Mouse (Mus musculus) MEL (cell line): ENCODE data around the gene Cobll1. TPM values are rescaled to one million over a fixed set of nuclear protein-coding genes. Genes with fewer than 3 reads are reported as not detected.

Experiments
- DNase-seq: peaks from one replicate; pipeline ENCODE4 v3.0.0; 2011; ENCODE audit warnings: low read depth, low spot score
- H3K27ac ChIP-seq: 2 replicates; pipeline ENCODE4 v1.5.1; 2012; ENCODE audit warnings: low read depth, mild to moderate bottlenecking, control low read depth, low read length, moderate library complexity; ENCODE audit not compliant: control insufficient read depth
- H3K27me3 ChIP-seq, 2 experiments: fragments of 150-350 bp in 1 of 2; sonication (generic) in 1 of 2; 2 replicates each; pipeline ENCODE4 v1.6.1; 2012; ENCODE audit warnings: low read length in 2 of 2, mild to moderate bottlenecking in 2 of 2, improper control_type of control experiment in 1 of 2, moderate library complexity in 1 of 2; ENCODE audit not compliant: insufficient read depth in 2 of 2, control insufficient read depth in 1 of 2
- H3K36me3 ChIP-seq, 2 experiments: 2 replicates each; pipeline ENCODE4 v1.6.1; 2012 to 2014; ENCODE audit warnings: low read length in 2 of 2, improper control_type of control experiment in 1 of 2, inconsistent platforms in 1 of 2, mild to moderate bottlenecking in 1 of 2; ENCODE audit not compliant: insufficient read depth in 2 of 2, control insufficient read depth in 1 of 2
- H3K4me1 ChIP-seq, 2 experiments: fragments of 150-350 bp in 1 of 2; sonication (generic) in 1 of 2; 2 replicates each; pipeline ENCODE4 v1.6.1; 2012; ENCODE audit warnings: low read length in 2 of 2, improper control_type of control experiment in 1 of 2, mild to moderate bottlenecking in 1 of 2; ENCODE audit not compliant: insufficient read depth in 2 of 2, control insufficient read depth in 1 of 2
- H3K4me3 ChIP-seq, 2 experiments: fragments of 150-350 bp in 1 of 2; sonication (generic) in 1 of 2; 2 replicates each; pipeline ENCODE4 v1.5.1; 2012; ENCODE audit warnings: low read depth in 2 of 2, low read length in 2 of 2, mild to moderate bottlenecking in 2 of 2, moderate library complexity in 2 of 2, control low read depth in 1 of 2, improper control_type of control experiment in 1 of 2; ENCODE audit not compliant: control insufficient read depth in 1 of 2, insufficient read depth in 1 of 2
- H3K79me2 ChIP-seq: 2 replicates; pipeline ENCODE4 v1.6.1; 2012; ENCODE audit warnings: mild to moderate bottlenecking, low read length, moderate library complexity; ENCODE audit not compliant: control insufficient read depth, poor library complexity, insufficient read depth
- H3K9ac ChIP-seq: 2 replicates; pipeline ENCODE4 v1.6.1; 2012; ENCODE audit warnings: low read depth, mild to moderate bottlenecking, control low read depth, low read length, moderate library complexity; ENCODE audit not compliant: control insufficient read depth, poor library complexity, severe bottlenecking
- H3K9me3 ChIP-seq: fragments of 150-350 bp; sonication (generic); replicated peaks from 2 replicates; pipeline ENCODE4 v1.6.1; 2012; ENCODE audit warnings: mild to moderate bottlenecking, low read length, improper control_type of control experiment, moderate library complexity; ENCODE audit not compliant: insufficient read depth
- BHLHE40 ChIP-seq: IDR thresholded peaks from 2 replicates; pipeline ENCODE4 v1.6.1; 2012; ENCODE audit warnings: low read depth, mild to moderate bottlenecking, inconsistent platforms, low read length, improper control_type of control experiment, borderline replicate concordance
- E2F4 ChIP-seq: IDR thresholded peaks from 2 replicates; pipeline ENCODE4 v1.6.1; 2011; ENCODE audit warnings: low read depth, low read length, improper control_type of control experiment, borderline replicate concordance
- ELF1 ChIP-seq: IDR thresholded peaks from 2 replicates; pipeline ENCODE4 v1.6.1; 2014; ENCODE audit warnings: low read depth, mild to moderate bottlenecking, inconsistent platforms, low read length, improper control_type of control experiment, moderate library complexity
- EP300 ChIP-seq, 2 experiments: IDR thresholded peaks; 2 replicates each; pipeline ENCODE4 v1.6.1; 2011; ENCODE audit warnings: improper control_type of control experiment in 2 of 2, low read length in 2 of 2, low read depth in 1 of 2, mild to moderate bottlenecking in 1 of 2
- ETS1 ChIP-seq: IDR thresholded peaks from 2 replicates; pipeline ENCODE4 v1.6.1; 2012; ENCODE audit warnings: low read depth, mild to moderate bottlenecking, inconsistent platforms, low read length, improper control_type of control experiment, moderate library complexity
- GABPA ChIP-seq: IDR thresholded peaks from 2 replicates; pipeline ENCODE4 v1.6.1; 2012; ENCODE audit warnings: low read depth, mild to moderate bottlenecking, inconsistent platforms, low read length, improper control_type of control experiment, moderate library complexity
- HCFC1 ChIP-seq: IDR thresholded peaks from 2 replicates; pipeline ENCODE4 v1.6.1; 2012; ENCODE audit warnings: low read depth, mild to moderate bottlenecking, inconsistent platforms, low read length, improper control_type of control experiment, moderate library complexity
- JUND ChIP-seq: IDR thresholded peaks from 2 replicates; pipeline ENCODE4 v1.6.1; 2011; ENCODE audit warnings: low read depth, mild to moderate bottlenecking, improper control_type of control experiment, low read length
- MAZ ChIP-seq: IDR thresholded peaks from 2 replicates; pipeline ENCODE4 v1.6.1; 2012; ENCODE audit warnings: low read depth, mild to moderate bottlenecking, inconsistent platforms, low read length, improper control_type of control experiment
- MEF2A ChIP-seq: IDR thresholded peaks from 2 replicates; pipeline ENCODE4 v1.6.1; 2014; ENCODE audit warnings: low read depth, mild to moderate bottlenecking, inconsistent platforms, low read length, improper control_type of control experiment; ENCODE audit not compliant: poor library complexity, insufficient replicate concordance, severe bottlenecking; ENCODE audit errors: extremely low read depth
- MXI1 ChIP-seq: IDR thresholded peaks from 2 replicates; pipeline ENCODE4 v1.6.1; 2011; ENCODE audit warnings: mild to moderate bottlenecking, low read depth, low read length, improper control_type of control experiment
- MYB ChIP-seq: IDR thresholded peaks from 2 replicates; pipeline ENCODE4 v1.6.1; 2011; ENCODE audit warnings: mild to moderate bottlenecking, low read depth, low read length, improper control_type of control experiment
- MYC ChIP-seq: IDR thresholded peaks from 2 replicates; pipeline ENCODE4 v1.6.1; 2011; ENCODE audit warnings: low read depth, mild to moderate bottlenecking, low read length, improper control_type of control experiment, moderate library complexity
- NRF1 ChIP-seq: IDR thresholded peaks from 2 replicates; pipeline ENCODE4 v1.6.1; 2014; ENCODE audit warnings: low read depth, mild to moderate bottlenecking, inconsistent platforms, low read length, improper control_type of control experiment, moderate library complexity; ENCODE audit not compliant: poor library complexity, insufficient read depth, severe bottlenecking
- POLR2AphosphoS2 ChIP-seq: IDR thresholded peaks from 2 replicates; pipeline ENCODE4 v1.6.1; 2011; ENCODE audit warnings: low read length, improper control_type of control experiment
- POLR2AphosphoS5 ChIP-seq: IDR thresholded peaks from 2 replicates; pipeline ENCODE4 v1.6.1; 2012; ENCODE audit warnings: low read depth, borderline replicate concordance, mild to moderate bottlenecking, inconsistent platforms, low read length, moderate library complexity, mixed read lengths
- RAD21 ChIP-seq: IDR thresholded peaks from 2 replicates; pipeline ENCODE4 v1.6.1; 2011; ENCODE audit warnings: mild to moderate bottlenecking, low read depth, low read length, improper control_type of control experiment
- TAL1 ChIP-seq: IDR thresholded peaks from 2 replicates; pipeline ENCODE4 v1.6.1; 2012; ENCODE audit warnings: mild to moderate bottlenecking, inconsistent platforms, low read length, moderate library complexity, mixed read lengths
- UBTF ChIP-seq: IDR thresholded peaks from 2 replicates; pipeline ENCODE4 v1.6.1; 2012; ENCODE audit warnings: low read depth, mild to moderate bottlenecking, inconsistent platforms, low read length, improper control_type of control experiment, moderate library complexity, borderline replicate concordance; ENCODE audit not compliant: insufficient read depth
- USF2 ChIP-seq, 2 experiments: IDR thresholded peaks; 2 replicates each; pipeline ENCODE4 v1.6.1; 2011 to 2012; ENCODE audit warnings: improper control_type of control experiment in 2 of 2, low read length in 2 of 2, borderline replicate concordance in 1 of 2, inconsistent platforms in 1 of 2, low read depth in 1 of 2, mild to moderate bottlenecking in 1 of 2; ENCODE audit not compliant: insufficient read depth in 1 of 2
- ZKSCAN1 ChIP-seq: IDR thresholded peaks from 2 replicates; pipeline ENCODE4 v1.6.1; 2012; ENCODE audit warnings: low read depth, mild to moderate bottlenecking, inconsistent platforms, low read length, improper control_type of control experiment, moderate library complexity
- ZMIZ1 ChIP-seq: IDR thresholded peaks from 2 replicates; pipeline ENCODE4 v1.6.1; 2012; ENCODE audit warnings: low read depth, mild to moderate bottlenecking, inconsistent platforms, low read length, improper control_type of control experiment, moderate library complexity
- ZNF384 ChIP-seq: IDR thresholded peaks from 2 replicates; pipeline ENCODE4 v1.6.1; 2012; ENCODE audit warnings: low read depth, mild to moderate bottlenecking, inconsistent platforms, low read length, improper control_type of control experiment
- polyA plus RNA-seq, 2 experiments: library from polyadenylated mRNA; stranded (reverse) in 1 of 2; unstranded in 1 of 2; fragments of >175 nt in 1 of 2; fragments of >200 nt in 1 of 2; gene quantifications; 2 replicates each; pipeline versions ENCODE4 v1.2.1 to v1.2.4; 2012; ENCODE audit warnings: low replicate concordance in 2 of 2, low read depth in 1 of 2; ENCODE audit not compliant: insufficient read length in 2 of 2, insufficient read depth in 1 of 2, missing spikeins in 1 of 2
- total RNA-seq: library from RNA; depleted of rRNA; stranded (reverse); fragments of 300-350 nt; gene quantifications from 2 replicates; pipeline ENCODE4 v1.2.3, GENCODE M21; 2012

Gene Cobll1
- total and polyA plus RNA-seq, 3 experiments = not detected

DNA sequence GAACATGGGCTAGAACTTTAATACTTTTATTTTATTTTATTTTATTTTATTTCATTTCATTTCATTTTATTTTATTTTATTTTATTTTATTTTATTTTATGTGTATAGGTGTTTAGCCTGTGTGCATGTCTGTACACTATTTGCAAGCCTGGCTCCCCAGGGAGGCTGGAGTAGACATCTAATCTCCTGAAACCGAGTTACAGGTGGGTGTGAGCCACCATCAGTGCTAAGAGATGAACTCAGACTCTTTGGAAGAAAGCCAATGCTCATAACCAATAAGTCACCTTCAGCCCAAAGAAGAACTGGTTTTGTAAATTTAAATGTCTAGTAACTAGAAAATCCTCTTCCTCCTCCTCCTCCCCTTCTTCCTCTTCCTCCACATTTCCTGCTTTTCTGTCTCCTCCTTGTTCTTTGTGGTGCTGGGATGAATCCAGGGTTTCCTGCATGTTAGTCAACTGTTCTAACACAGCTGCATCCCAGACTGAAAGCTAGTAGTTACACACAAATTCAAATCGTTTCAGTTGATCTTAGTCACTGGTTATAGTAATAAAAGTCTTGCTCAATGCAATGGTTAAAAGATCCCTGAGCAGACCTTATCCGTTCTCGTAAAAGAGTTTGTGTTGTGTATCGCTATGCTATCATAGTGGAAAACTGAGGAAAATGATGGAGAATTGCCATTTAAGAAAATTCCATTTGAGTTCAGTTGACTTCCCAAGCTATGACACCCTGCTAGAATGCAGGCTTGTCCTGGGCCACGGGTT, 17.5 kb upstream of the Cobll1 start:
- Histone ChIP-seq H3K36me3 (no peaks in the 10 kb centered on the region), H3K27ac (no peak overlapping the region), H3K9ac (no peak overlapping the region), H3K4me3 (no peak overlapping the region), H3K4me1 (no peaks in the 10 kb centered on the region), H3K27me3 (no peaks in the 10 kb centered on the region), H3K9me3 (no peaks in the 10 kb centered on the region), H3K79me2 (no peaks in the 10 kb centered on the region)
- no peak for TF ChIP-seq E2F4
- TF ChIP-seq POLR2AphosphoS2 = no peak
- TF ChIP-seq BHLHE40 = no peak
- no peak for TF ChIP-seq MYC
- TF ChIP-seq GABPA = no peak
- TF ChIP-seq MAZ = no peak
- no peak for TF ChIP-seq HCFC1
- TF ChIP-seq EP300 (IDR thresholded peaks at IDR 0.05; ENCODE audit: low read depth in 1 of 2, low read length in 2 of 2) = no peak
- no peak for TF ChIP-seq MXI1
- TF ChIP-seq, all 39 proteins: peak for 0
- no peak for DNase-seq

DNA sequence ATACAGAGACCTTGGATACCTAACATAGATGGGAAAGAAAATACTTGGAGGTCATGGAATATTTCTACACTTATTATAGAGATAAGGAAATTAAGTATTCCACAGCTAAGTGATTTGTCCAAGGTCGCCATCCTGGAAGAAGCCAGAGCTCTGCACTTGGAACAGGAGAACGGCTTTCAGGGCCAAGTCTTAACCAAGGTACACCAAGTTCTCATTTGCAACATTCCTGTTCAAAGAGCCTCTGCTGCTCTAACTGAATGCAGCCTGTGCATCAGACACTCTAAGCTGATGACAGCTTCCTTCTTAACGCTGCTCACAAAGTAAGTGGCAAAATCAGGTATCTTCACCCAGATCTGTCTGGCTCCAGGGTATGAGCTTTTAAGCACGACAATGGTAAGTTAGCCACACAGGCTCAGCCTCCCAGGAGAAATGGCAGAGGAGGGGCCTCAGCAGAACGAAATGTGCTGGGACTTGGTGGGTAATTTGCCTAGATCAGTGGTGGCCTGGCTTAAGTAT, 11.4 kb upstream of the Cobll1 start:
- DNase-seq = no peak
- no peaks in the 10 kb centered on the region for H3K9me3 ChIP-seq
- no peaks in the 10 kb centered on the region for H3K36me3 ChIP-seq
- no peak overlapping the region for H3K9ac ChIP-seq
- H3K27ac ChIP-seq = no peak overlapping the region
- no peaks in the 10 kb centered on the region for H3K4me1 ChIP-seq
- no peaks in the 10 kb centered on the region for H3K79me2 ChIP-seq
- TF ChIP-seq USF2 (IDR thresholded peaks at IDR 0.05; ENCODE audit: borderline replicate concordance in 1 of 2, insufficient read depth in 1 of 2, low read depth in 1 of 2, low read length in 2 of 2) (no peak), UBTF (no peak), ZNF384 (no peak), BHLHE40 (no peak), MYC (no peak), MEF2A (no peak), ETS1 (no peak), ZMIZ1 (no peak), MYB (no peak), ELF1 (no peak), JUND (no peak), ZKSCAN1 (no peak), NRF1 (no peak), TAL1 (no peak), POLR2AphosphoS5 (no peak), RAD21 (no peak), MAZ (no peak), E2F4 (no peak)
- H3K27me3 ChIP-seq = no peaks in the 10 kb centered on the region
- no peak overlapping the region for H3K4me3 ChIP-seq
